Mouse (Mus musculus) liver, postnatal 0 days (tissue): ENCODE results near the gene Gm525.

ENCODE experiments used
- CTCF ChIP-seq: sonication (generic); IDR thresholded peaks from 2 replicates; pipeline ENCODE4 v1.5.1; 2016; ENCODE audit warnings: antibody characterized with exemption, low read depth
- EP300 ChIP-seq: IDR thresholded peaks from 2 replicates; pipeline ENCODE4 v1.6.1; 2016; ENCODE audit warnings: antibody characterized with exemption, low read depth, mild to moderate bottlenecking

DNA sequence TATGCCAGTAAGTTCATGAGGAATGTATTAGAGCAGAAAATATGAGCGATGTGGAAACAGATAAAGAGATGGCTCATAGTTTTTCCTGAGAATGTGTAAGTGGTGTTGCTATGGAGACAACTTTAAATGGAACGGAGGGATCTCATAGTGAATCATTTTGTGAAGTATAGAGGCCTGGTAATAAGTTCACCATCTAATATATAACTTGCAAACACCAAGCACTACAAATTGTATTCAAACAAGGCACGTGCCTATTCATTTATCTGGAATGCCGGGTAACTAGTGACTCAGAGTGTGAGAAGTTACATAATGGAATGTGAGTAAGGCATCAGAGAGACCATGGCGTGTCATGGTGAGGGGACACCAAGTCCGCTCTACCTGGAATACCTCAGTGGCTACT lies 35.1 kb upstream of the Gm525 start:
- TF ChIP-seq CTCF (no peak), EP300 (no peak)
